Mouse (Mus musculus): Measurements from ENCODE around the gene Abl1.

- TF ChIP-seq EP300 (IDR thresholded peaks at IDR 0.05; ENCODE audit: low read length) (no peak), CTCF (conservative IDR thresholded peaks at IDR 0.05 in 1 of 2, IDR thresholded peaks at IDR 0.05 in 1 of 2; ENCODE audit: low read depth in 2 of 2, low read length in 2 of 2) (no peak), MAFK (IDR thresholded peaks at IDR 0.05; ENCODE audit: insufficient replicate concordance, low read length) (no peak), POLR2A (IDR thresholded peaks at IDR 0.05; ENCODE audit: low read depth, low read length) (no peak), TBP (conservative IDR thresholded peaks at IDR 0.05; ENCODE audit: low read depth, low read length) (no peak), MAZ (IDR thresholded peaks at IDR 0.05; ENCODE audit: low read depth, low read length) (no peak), CHD2 (IDR thresholded peaks at IDR 0.05; ENCODE audit: low read length) (no peak), HCFC1 (IDR thresholded peaks at IDR 0.05; ENCODE audit: low read depth, low read length) (no peak)
Measured at GRCm38 (mm10) chr2:31640609-31641507, 47.3 kb upstream of the Abl1 start.

All from CH12.LX (cell line).